Mouse (Mus musculus) embryonic fibroblast, embryonic 13.5 days (primary cell): ENCODE results near the gene Garem2.

Experiments used
- CTCF ChIP-seq: IDR thresholded peaks from 2 replicates; pipeline ENCODE4 v1.5.1; 2011; ENCODE audit warnings: mild to moderate bottlenecking, control low read depth, low read length, moderate library complexity, borderline replicate concordance; ENCODE audit not compliant: insufficient read depth
- POLR2A ChIP-seq: IDR thresholded peaks from 2 replicates; pipeline ENCODE4 v1.6.1; 2011; ENCODE audit warnings: low read depth, mild to moderate bottlenecking, control low read depth, low read length, moderate library complexity

GRCm38 (mm10) chr5:30131246-30131645 lies 26.3 kb downstream of the Garem2 start:
- TF ChIP-seq CTCF (no peak), POLR2A (no peak)
